ENCODE assay signal across 8 mouse cellular contexts in the genomic region with DNA sequence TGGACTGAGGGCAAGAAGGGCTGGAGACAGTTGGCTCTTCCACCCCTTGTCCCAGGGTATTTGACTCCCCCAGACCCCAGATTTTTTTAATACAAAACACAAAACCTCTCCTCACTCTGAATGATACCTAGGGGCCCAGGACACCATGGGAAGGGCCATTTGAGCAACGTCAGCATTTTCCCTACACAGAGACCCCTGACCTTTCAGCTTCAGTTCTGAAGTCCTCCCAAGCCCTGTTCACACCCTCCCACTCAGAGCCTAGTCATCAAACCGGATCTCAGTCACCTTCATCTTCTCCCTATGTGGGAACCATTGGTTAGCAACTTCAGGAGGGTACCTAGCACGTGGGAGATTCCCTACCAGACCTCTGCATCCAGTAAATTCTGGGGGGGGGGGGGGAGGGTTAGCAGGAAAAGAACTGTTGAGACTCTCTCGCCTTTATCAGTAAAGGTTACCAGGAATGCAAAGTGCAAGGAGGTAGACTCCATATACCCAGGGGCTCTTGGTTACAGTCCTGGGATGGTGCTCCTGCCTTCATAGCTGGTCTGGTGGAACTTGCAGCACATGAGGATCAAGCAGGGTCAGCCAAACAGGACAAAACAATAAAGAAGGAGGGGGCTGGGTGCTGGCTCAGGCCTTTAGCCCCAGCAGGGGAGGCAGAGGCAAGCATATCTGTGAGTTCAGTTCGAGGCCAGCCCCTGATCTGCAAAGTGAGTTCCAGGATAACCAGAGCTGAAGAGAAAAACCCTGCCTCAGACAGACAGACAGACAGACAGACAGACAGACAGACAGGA. TPM values are rescaled to one million over a fixed set of nuclear protein-coding genes. Genes with fewer than 3 reads are reported as not detected.
DNase-seq lines count a peak whose midpoint lies in the region; ATAC-seq lines count a peak whose summit lies in the region.

No protein-coding gene starts in this region.

- no peaks in the 10 kb centered on the region for H3K9me3 ChIP-seq in neural tube, embryonic 11.5 days (ENCODE audit: control insufficient read depth, low read length)
- H3K9me3 ChIP-seq in limb, embryonic 12.5 days: no peaks in the 10 kb centered on the region
- H3K9me3 ChIP-seq in stomach, embryonic 16.5 days (replicated peaks; ENCODE audit: control insufficient read depth, low read length): no peaks in the 10 kb centered on the region

- H3K9ac ChIP-seq in neural tube, embryonic 11.5 days (ENCODE audit: low read length): peak overlapping the region; percentile 35
- H3K9ac ChIP-seq in limb, embryonic 12.5 days (replicated peaks): 0 out of 2 replicates have a peak overlapping the region, but pooled peaks have one; percentile 40
- H3K9ac ChIP-seq in stomach, embryonic 16.5 days (ENCODE audit: low read length): peak overlapping the region; percentile 63; the same call in 1 of the 2 replicates

- H3K4me2 ChIP-seq in neural tube, embryonic 11.5 days (ENCODE audit: low read depth): peak overlapping the region; percentile 34; the same call in 1 of the 2 replicates
- peak overlapping the region; percentile 57 for H3K4me2 ChIP-seq in limb, embryonic 12.5 days
- H3K4me2 ChIP-seq in stomach, embryonic 16.5 days (ENCODE audit: low read depth, low read length): peak overlapping the region; percentile 55

- H3K4me1 ChIP-seq in neural tube, embryonic 11.5 days (ENCODE audit: control insufficient read depth, insufficient read depth, low read length): peaks cover 21% of the 10 kb centered on the region
- H3K4me1 ChIP-seq in limb, embryonic 12.5 days (replicated peaks): peaks cover 50% of the 10 kb centered on the region
- peaks cover 48% of the 10 kb centered on the region for H3K4me1 ChIP-seq in stomach, embryonic 16.5 days (ENCODE audit: control insufficient read depth, insufficient read depth, low read length)

- H3K27me3 ChIP-seq in neural tube, embryonic 11.5 days (ENCODE audit: control insufficient read depth, insufficient read depth, low read length): no peaks in the 10 kb centered on the region
- H3K27me3 ChIP-seq in limb, embryonic 12.5 days: no peaks in the 10 kb centered on the region
- H3K27me3 ChIP-seq in stomach, embryonic 16.5 days (ENCODE audit: control insufficient read depth, insufficient read depth, low read length): no peaks in the 10 kb centered on the region

- H3K36me3 ChIP-seq in neural tube, embryonic 11.5 days (ENCODE audit: control insufficient read depth, insufficient read depth, low read length): peaks cover 13% of the 10 kb centered on the region
- H3K36me3 ChIP-seq in limb, embryonic 12.5 days: peaks cover 25% of the 10 kb centered on the region
- H3K36me3 ChIP-seq in stomach, embryonic 16.5 days (ENCODE audit: control insufficient read depth, insufficient read depth, low read length): peaks cover 16% of the 10 kb centered on the region

- ATAC-seq in cerebellum, adult (ENCODE audit: insufficient number of reproducible peaks, low FRiP score, low TSS enrichment): no peak
- no peak for ATAC-seq in neural tube, embryonic 11.5 days (ENCODE audit: insufficient read depth, low FRiP score, low TSS enrichment)
- ATAC-seq in limb, embryonic 12.5 days (ENCODE audit: insufficient number of reproducible peaks, insufficient read depth, low FRiP score, low TSS enrichment, low read depth): no peak
- ATAC-seq in stomach, embryonic 16.5 days (ENCODE audit: insufficient read depth, low FRiP score): no peak
- no peak for ATAC-seq in erythroblast, adult 5-6 weeks (replicated peaks; ENCODE audit: low FRiP score, poor library complexity, severe bottlenecking)

- DNase-seq in cerebellum, adult 11-12 months: peak; percentile 20
- no peak for DNase-seq in neural tube, embryonic 11.5 days (ENCODE audit: low spot score)
- DNase-seq in neural tube, embryonic 10.5 days (ENCODE audit: extremely low spot score, low spot score): no peak
- DNase-seq in layer of hippocampus, postnatal 10 days (ENCODE audit: low spot score in 2 of 2): no peak

- no peak overlapping the region for H3K27ac ChIP-seq in neural tube, embryonic 11.5 days (ENCODE audit: low read depth, low read length)
- peak overlapping the region; percentile 83 for H3K27ac ChIP-seq in limb, embryonic 12.5 days
- peak overlapping the region; percentile 77 for H3K27ac ChIP-seq in stomach, embryonic 16.5 days (ENCODE audit: low read length)

- WGBS in neural tube, embryonic 11.5 days: 6% methylated on average over 5 of the region's 5 CpGs
- WGBS in limb, embryonic 12.5 days: 14% methylated on average over 5 of the region's 5 CpGs
- WGBS in stomach, embryonic 16.5 days: 20% methylated on average over 5 of the region's 5 CpGs

- no peak overlapping the region for H3K4me3 ChIP-seq in neural tube, embryonic 11.5 days (ENCODE audit: low read depth, low read length)
- peak overlapping the region; percentile 23; the same call in 1 of the 2 replicates for H3K4me3 ChIP-seq in limb, embryonic 12.5 days (replicated peaks)
- H3K4me3 ChIP-seq in stomach, embryonic 16.5 days (replicated peaks; ENCODE audit: low read length): no peak overlapping the region

RNA-seq across cellular contexts. Expression of gene Trim8, which starts 17.5 kb away (rescaled TPM):
- 26.6 and 28.7 TPM in 2 replicates for polyA plus RNA-seq in neural tube, embryonic 11.5 days (2014; fragmentation: Nextera tagmentation; extraction: Ambion mirVana)
- 17.3 and 21.5 TPM in 2 replicates for polyA plus RNA-seq in limb, embryonic 12.5 days (2016; fragmentation: Nextera tagmentation; extraction: Ambion mirVana)
- 11.8 and 16.2 TPM in 2 replicates for polyA plus RNA-seq in stomach, embryonic 16.5 days (2015; fragmentation: Nextera tagmentation; extraction: Ambion mirVana)
- 5.4 and 6.1 TPM in 2 replicates for total RNA-seq in erythroblast, adult 5-6 weeks (2015; ENCODE audit: low replicate concordance)
- total RNA-seq in erythroblast, adult 5-6 weeks (2017; ENCODE audit: low replicate concordance): 2.0 and 6.4 TPM in 2 replicates
- total RNA-seq in layer of hippocampus, postnatal 10 days (2021): 100 to 1,000 TPM; 108 to 111 TPM

RNA-seq across cellular contexts. Expression of gene Arl3, which starts 54.0 kb away (rescaled TPM):
- polyA plus RNA-seq in neural tube, embryonic 11.5 days (2014; fragmentation: Nextera tagmentation; extraction: Ambion mirVana): 123 and 131 TPM in 2 replicates
- 167 and 173 TPM in 2 replicates for polyA plus RNA-seq in limb, embryonic 12.5 days (2016; fragmentation: Nextera tagmentation; extraction: Ambion mirVana)
- 98.1 and 105 TPM in 2 replicates for polyA plus RNA-seq in stomach, embryonic 16.5 days (2015; fragmentation: Nextera tagmentation; extraction: Ambion mirVana)
- 4.2 and 5.9 TPM in 2 replicates for total RNA-seq in erythroblast, adult 5-6 weeks (2015; ENCODE audit: low replicate concordance)
- 3.2 and 4.2 TPM in 2 replicates for total RNA-seq in erythroblast, adult 5-6 weeks (2017; ENCODE audit: low replicate concordance)
- 100 to 1,000 TPM; 133 to 138 TPM for total RNA-seq in layer of hippocampus, postnatal 10 days (2021)

RNA-seq across cellular contexts. Expression of gene Sfxn2, which starts 54.1 kb away (rescaled TPM):
- 12.7 and 14.1 TPM in 2 replicates for polyA plus RNA-seq in neural tube, embryonic 11.5 days (2014; fragmentation: Nextera tagmentation; extraction: Ambion mirVana)
- 18.3 and 25.2 TPM in 2 replicates for polyA plus RNA-seq in limb, embryonic 12.5 days (2016; fragmentation: Nextera tagmentation; extraction: Ambion mirVana)
- 16.6 and 19.3 TPM in 2 replicates for polyA plus RNA-seq in stomach, embryonic 16.5 days (2015; fragmentation: Nextera tagmentation; extraction: Ambion mirVana)
- 1.9 TPM in 2 replicates for total RNA-seq in erythroblast, adult 5-6 weeks (2015; ENCODE audit: low replicate concordance)
- total RNA-seq in erythroblast, adult 5-6 weeks (2017; ENCODE audit: low replicate concordance): 2.9 and 3.9 TPM in 2 replicates
- total RNA-seq in layer of hippocampus, postnatal 10 days (2021): 1 to 10 TPM; 8.5 to 9.9 TPM
